Mouse (Mus musculus) liver, postnatal 0 days (tissue): ENCODE measurements around the gene D430042O09Rik.

Experiments
- CTCF ChIP-seq: sonication (generic); IDR thresholded peaks from 2 replicates; pipeline ENCODE4 v1.5.1; 2016; ENCODE audit warnings: antibody characterized with exemption, low read depth
- EP300 ChIP-seq: IDR thresholded peaks from 2 replicates; pipeline ENCODE4 v1.6.1; 2016; ENCODE audit warnings: antibody characterized with exemption, low read depth, mild to moderate bottlenecking

DNA sequence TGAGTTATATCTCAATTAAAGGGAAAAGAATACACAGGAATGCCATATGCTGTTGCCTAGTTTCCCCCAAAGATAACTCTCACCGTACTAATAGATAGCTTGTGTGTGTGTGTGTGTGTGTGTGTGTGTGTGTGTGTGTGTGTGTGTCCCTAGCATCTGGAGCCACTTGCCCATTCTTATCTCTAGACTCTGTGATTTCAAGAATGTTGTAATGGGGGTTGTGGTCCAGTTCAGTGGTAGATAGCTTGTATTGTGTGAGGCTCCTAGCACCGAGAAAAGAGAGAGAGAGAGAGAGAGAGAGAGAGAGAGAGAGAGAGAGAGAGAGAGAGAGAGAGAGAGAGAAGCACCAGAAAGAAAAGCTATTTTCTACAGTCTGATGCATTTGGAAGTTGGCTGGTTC lies 118.7 kb downstream of the D430042O09Rik start:
- TF ChIP-seq CTCF (no peak), EP300 (no peak)
